Mouse (Mus musculus) ES-E14 (cell line): ENCODE results near the gene Cadm1. TPM values are rescaled to one million over a fixed set of nuclear protein-coding genes. Genes with fewer than 3 reads are reported as not detected.

Experiments
- DNase-seq: peaks from one replicate; pipeline ENCODE4 v3.0.0-alpha.2; 2013; ENCODE audit warnings: low read depth, low spot score
- H3K27ac ChIP-seq: 2 replicates; pipeline ENCODE4 v1.5.1; 2012; ENCODE audit warnings: low read depth, mild to moderate bottlenecking, low read length, moderate library complexity, mixed read lengths; ENCODE audit not compliant: poor library complexity, insufficient read depth, severe bottlenecking
- H3K36me3 ChIP-seq: 2 replicates; pipeline ENCODE4 v1.6.1; 2012; ENCODE audit warnings: mild to moderate bottlenecking, low read length, moderate library complexity, mixed read lengths; ENCODE audit not compliant: control insufficient read depth, poor library complexity, insufficient read depth, severe bottlenecking
- H3K4me1 ChIP-seq, 2 experiments: fragments of 150-350 bp in 1 of 2; sonication (generic) in 1 of 2; 2 replicates each; pipeline ENCODE4 v1.6.1; 2012; ENCODE audit warnings: low read length in 2 of 2, mild to moderate bottlenecking in 1 of 2, mixed read lengths in 1 of 2; ENCODE audit not compliant: control insufficient read depth in 2 of 2, insufficient read depth in 2 of 2, poor library complexity in 1 of 2
- H3K4me3 ChIP-seq, 2 experiments: fragments of 150-350 bp in 1 of 2; sonication (generic) in 1 of 2; 2 replicates each; pipeline ENCODE4 v1.5.1; 2012; ENCODE audit warnings: low read length in 2 of 2, low read depth in 1 of 2, mild to moderate bottlenecking in 1 of 2, mixed read lengths in 1 of 2; ENCODE audit not compliant: insufficient read depth in 1 of 2, poor library complexity in 1 of 2, severe bottlenecking in 1 of 2
- H3K9ac ChIP-seq: 2 replicates; pipeline ENCODE4 v1.6.1; 2012; ENCODE audit warnings: low read depth, mild to moderate bottlenecking, low read length, mixed read lengths; ENCODE audit not compliant: poor library complexity, insufficient read depth, severe bottlenecking
- H3K9me3 ChIP-seq: fragments of 150-350 bp; sonication (generic); 2 replicates; pipeline ENCODE4 v1.6.1; 2012; ENCODE audit warnings: low read depth, mild to moderate bottlenecking, low read length; ENCODE audit not compliant: control insufficient read depth, insufficient read depth
- CHD2 ChIP-seq: IDR thresholded peaks from 2 replicates; pipeline ENCODE4 v1.6.1; 2014; ENCODE audit warnings: mild to moderate bottlenecking, low read depth, low read length, inconsistent platforms
- HCFC1 ChIP-seq: IDR thresholded peaks from 2 replicates; pipeline ENCODE4 v1.6.1; 2012; ENCODE audit warnings: low read length, inconsistent platforms, borderline replicate concordance; ENCODE audit not compliant: insufficient read depth
- MAFK ChIP-seq: IDR thresholded peaks from 2 replicates; pipeline ENCODE4 v1.6.1; 2014; ENCODE audit warnings: mild to moderate bottlenecking, low read depth, low read length, inconsistent platforms; ENCODE audit not compliant: insufficient read depth
- ZC3H11A ChIP-seq: IDR thresholded peaks from 2 replicates; pipeline ENCODE4 v1.6.1; 2012; ENCODE audit warnings: low read depth, mild to moderate bottlenecking, inconsistent platforms, low read length, borderline replicate concordance
- ZNF384 ChIP-seq: IDR thresholded peaks from 2 replicates; pipeline ENCODE4 v1.6.1; 2012; ENCODE audit warnings: low read depth, low read length, inconsistent platforms
- in situ Hi-C, 2 experiments: fragments of 600-800 bp; cut with MboI; formaldehyde crosslinking; loops; one replicate each; pipeline ENCODE4 v1.15.1; 2025; ENCODE audit warnings: low sequenced_read_pairs in 2 of 2, inconsistent platforms in 1 of 2; ENCODE audit not compliant: unreplicated experiment in 2 of 2
- total RNA-seq: library from RNA; depleted of rRNA; stranded (reverse); fragments of 300-350 nt; gene quantifications from 2 replicates; pipeline ENCODE4 v1.2.3, GENCODE M21; 2012

The Cadm1 gene
- total RNA-seq, 1 experiment: 78.7 TPM

- TF ChIP-seq CHD2 (no peak), ZNF384 (no peak), MAFK (no peak), HCFC1 (no peak), ZC3H11A (no peak)
- DNase-seq: no peak
- H3K4me1 ChIP-seq: peaks cover 0 to 5% of the 10 kb centered on the region in 2 experiments; a peak in 1 of 4 replicates
- no peaks in the 10 kb centered on the region for H3K9me3 ChIP-seq
- no peak overlapping the region for H3K9ac ChIP-seq
- no peak overlapping the region for H3K27ac ChIP-seq
- H3K4me3 ChIP-seq: no peak overlapping the region
- in situ Hi-C loops: no loop called here
- no peaks in the 10 kb centered on the region for H3K36me3 ChIP-seq
These were observed 181.0 kb downstream of the Cadm1 start for GRCm38 (mm10) chr9:47710946-47711345.

GRCm38 (mm10) chr9:47714541-47714940 lies 184.6 kb downstream of the Cadm1 start:
- no peaks in the 10 kb centered on the region for H3K9me3 ChIP-seq
- H3K9ac ChIP-seq: no peak overlapping the region
- H3K4me1 ChIP-seq: peaks cover 0 to 2% of the 10 kb centered on the region in 2 experiments; a peak in 1 of 4 replicates
- in situ Hi-C loops: no loop called here
- H3K27ac ChIP-seq: no peak overlapping the region
- no peaks in the 10 kb centered on the region for H3K36me3 ChIP-seq
- DNase-seq: no peak
- H3K4me3 ChIP-seq: no peak overlapping the region
- TF ChIP-seq HCFC1: no peak
- no peak for TF ChIP-seq ZNF384
- TF ChIP-seq CHD2: no peak
- no peak for TF ChIP-seq MAFK
- no peak for TF ChIP-seq ZC3H11A

GRCm38 (mm10) chr9:47715415-47715814 lies 185.4 kb downstream of the Cadm1 start:
- TF ChIP-seq MAFK (no peak), ZNF384 (no peak), HCFC1 (no peak), ZC3H11A (no peak), CHD2 (no peak)
- Histone ChIP-seq H3K4me1 (peaks cover 0 to 2% of the 10 kb centered on the region in 2 experiments; a peak in 1 of 4 replicates), H3K9me3 (no peaks in the 10 kb centered on the region), H3K36me3 (no peaks in the 10 kb centered on the region), H3K27ac (no peak overlapping the region), H3K9ac (no peak overlapping the region), H3K4me3 (no peak overlapping the region)
- DNase-seq: no peak
- in situ Hi-C loops: no loop called here

- no peak overlapping the region for H3K27ac ChIP-seq
- no peak overlapping the region for H3K4me3 ChIP-seq
- no peak overlapping the region for H3K9ac ChIP-seq
- no peaks in the 10 kb centered on the region for H3K9me3 ChIP-seq
- in situ Hi-C loops: no loop called here
- H3K4me1 ChIP-seq: peaks cover 0 to 2% of the 10 kb centered on the region in 2 experiments; a peak in 1 of 4 replicates
- TF ChIP-seq ZNF384: no peak
- TF ChIP-seq MAFK: no peak
- no peak for TF ChIP-seq HCFC1
- no peak for TF ChIP-seq ZC3H11A
- TF ChIP-seq CHD2: no peak
- DNase-seq: no peak
- no peaks in the 10 kb centered on the region for H3K36me3 ChIP-seq
These were observed 186.9 kb downstream of the Cadm1 start for GRCm38 (mm10) chr9:47716883-47717282.

- Histone ChIP-seq H3K27ac (no peak overlapping the region), H3K9ac (no peak overlapping the region), H3K9me3 (no peaks in the 10 kb centered on the region), H3K4me1 (peaks cover 0 to 2% of the 10 kb centered on the region in 2 experiments; a peak in 1 of 4 replicates), H3K4me3 (no peak overlapping the region), H3K36me3 (no peaks in the 10 kb centered on the region)
- in situ Hi-C loops: no loop called here
- no peak for DNase-seq
- TF ChIP-seq MAFK: no peak
- no peak for TF ChIP-seq CHD2
- TF ChIP-seq ZNF384: no peak
- no peak for TF ChIP-seq HCFC1
- TF ChIP-seq ZC3H11A: no peak
These were observed 197.6 kb downstream of the Cadm1 start for GRCm38 (mm10) chr9:47727611-47728010.
